Mouse (Mus musculus): ENCODE results near the gene Efcab2. TPM values are rescaled to one million over a fixed set of nuclear protein-coding genes. Genes with fewer than 3 reads are reported as not detected.

Efcab2 gene
- 12.4 and 13.3 TPM in 2 replicates for polyA plus RNA-seq (2015; fragmentation: Nextera tagmentation; extraction: Ambion mirVana)

GRCm38 (mm10) chr1:178405951-178406711 is at the start of gene Efcab2:
Gene Efcab2, plus strand, starts transcription at chr1:178406085.
- ATAC-seq, result peak; percentile 98
- peak within 1 kb of the TSS; percentile 70 for H3K4me2 ChIP-seq (ENCODE audit: low read length)
- under 1% methylated on average over 69 of the region's 70 CpGs for WGBS
- no peaks in the 10 kb centered on the region for H3K9me3 ChIP-seq (ENCODE audit: control insufficient read depth, low read length)
- H3K4me1 ChIP-seq (ENCODE audit: control insufficient read depth, insufficient read depth, low read depth, low read length), result no peaks in the 10 kb centered on the region
- H3K9ac ChIP-seq (ENCODE audit: low read depth, low read length), result peak within 1 kb of the TSS; percentile 93
- H3K4me3 ChIP-seq (ENCODE audit: low read length), result peak within 1 kb of the TSS; percentile 67
- peak within 1 kb of the TSS; percentile 100 for H3K27ac ChIP-seq (ENCODE audit: low read depth, low read length)
- H3K36me3 ChIP-seq (ENCODE audit: control insufficient read depth, insufficient read depth, low read length), result no peaks in the 10 kb centered on the region
- H3K27me3 ChIP-seq (replicated peaks; ENCODE audit: control insufficient read depth, insufficient read depth, low read length), result no peaks in the 10 kb centered on the region

GRCm38 (mm10) chr1:178357776-178358710 is 47.8 kb upstream of the Efcab2 start:
- no peak overlapping the region for H3K9ac ChIP-seq (ENCODE audit: low read depth, low read length)
- H3K4me3 ChIP-seq (ENCODE audit: low read length), result no peak overlapping the region
- no peaks in the 10 kb centered on the region for H3K4me1 ChIP-seq (ENCODE audit: control insufficient read depth, insufficient read depth, low read depth, low read length)
- WGBS, result 65% methylated on average over 12 of the region's 12 CpGs
- no peak overlapping the region for H3K4me2 ChIP-seq (ENCODE audit: low read length)
- no peak; the same call in 1 of the 2 replicates for ATAC-seq
- H3K9me3 ChIP-seq (ENCODE audit: control insufficient read depth, low read length), result no peaks in the 10 kb centered on the region
- H3K27ac ChIP-seq (ENCODE audit: low read depth, low read length), result no peak overlapping the region
- H3K36me3 ChIP-seq (ENCODE audit: control insufficient read depth, insufficient read depth, low read length), result no peaks in the 10 kb centered on the region
- H3K27me3 ChIP-seq (replicated peaks; ENCODE audit: control insufficient read depth, insufficient read depth, low read length), result no peaks in the 10 kb centered on the region

GRCm38 (mm10) chr1:178360264-178360663 is 45.6 kb upstream of the Efcab2 start:
- no peak overlapping the region for H3K27ac ChIP-seq (ENCODE audit: low read depth, low read length)
- no peak for ATAC-seq
- H3K27me3 ChIP-seq (replicated peaks; ENCODE audit: control insufficient read depth, insufficient read depth, low read length), result no peaks in the 10 kb centered on the region
- no peaks in the 10 kb centered on the region for H3K9me3 ChIP-seq (ENCODE audit: control insufficient read depth, low read length)
- H3K9ac ChIP-seq (ENCODE audit: low read depth, low read length), result no peak overlapping the region
- H3K36me3 ChIP-seq (ENCODE audit: control insufficient read depth, insufficient read depth, low read length), result no peaks in the 10 kb centered on the region
- 87% methylated on average over 11 of the region's 11 CpGs for WGBS
- H3K4me1 ChIP-seq (ENCODE audit: control insufficient read depth, insufficient read depth, low read depth, low read length), result no peaks in the 10 kb centered on the region
- no peak overlapping the region for H3K4me3 ChIP-seq (ENCODE audit: low read length)
- H3K4me2 ChIP-seq (ENCODE audit: low read length), result no peak overlapping the region

- no peak overlapping the region for H3K4me2 ChIP-seq (ENCODE audit: low read length)
- no peaks in the 10 kb centered on the region for H3K36me3 ChIP-seq (ENCODE audit: control insufficient read depth, insufficient read depth, low read length)
- H3K4me3 ChIP-seq (ENCODE audit: low read length), result no peak overlapping the region
- H3K9ac ChIP-seq (ENCODE audit: low read depth, low read length), result no peak overlapping the region
- H3K27me3 ChIP-seq (replicated peaks; ENCODE audit: control insufficient read depth, insufficient read depth, low read length), result no peaks in the 10 kb centered on the region
- H3K27ac ChIP-seq (ENCODE audit: low read depth, low read length), result no peak overlapping the region
- WGBS, result 56% methylated on average over 2 of the region's 2 CpGs
- H3K4me1 ChIP-seq (ENCODE audit: control insufficient read depth, insufficient read depth, low read depth, low read length), result no peaks in the 10 kb centered on the region
- no peaks in the 10 kb centered on the region for H3K9me3 ChIP-seq (ENCODE audit: control insufficient read depth, low read length)
- ATAC-seq, result no peak
Observed at GRCm38 (mm10) chr1:178360702-178361101, 45.2 kb upstream of the Efcab2 start.

GRCm38 (mm10) chr1:178365171-178365570 is 40.7 kb upstream of the Efcab2 start:
- Histone ChIP-seq H3K4me1 (ENCODE audit: control insufficient read depth, insufficient read depth, low read depth, low read length) (peaks cover 7% of the 10 kb centered on the region), H3K36me3 (ENCODE audit: control insufficient read depth, insufficient read depth, low read length) (no peaks in the 10 kb centered on the region), H3K9me3 (ENCODE audit: control insufficient read depth, low read length) (no peaks in the 10 kb centered on the region), H3K9ac (ENCODE audit: low read depth, low read length) (no peak overlapping the region), H3K4me2 (ENCODE audit: low read length) (no peak overlapping the region), H3K27me3 (replicated peaks; ENCODE audit: control insufficient read depth, insufficient read depth, low read length) (no peaks in the 10 kb centered on the region), H3K4me3 (ENCODE audit: low read length) (no peak overlapping the region), H3K27ac (ENCODE audit: low read depth, low read length) (no peak overlapping the region)
- no peak for ATAC-seq
- 91% methylated on average over 6 of the region's 6 CpGs for WGBS

GRCm38 (mm10) chr1:178368121-178368520 is 37.8 kb upstream of the Efcab2 start:
- ATAC-seq, result no peak
- Histone ChIP-seq H3K9me3 (ENCODE audit: control insufficient read depth, low read length) (no peaks in the 10 kb centered on the region), H3K27me3 (replicated peaks; ENCODE audit: control insufficient read depth, insufficient read depth, low read length) (no peaks in the 10 kb centered on the region), H3K9ac (ENCODE audit: low read depth, low read length) (no peak overlapping the region), H3K4me1 (ENCODE audit: control insufficient read depth, insufficient read depth, low read depth, low read length) (peaks cover 7% of the 10 kb centered on the region), H3K4me3 (ENCODE audit: low read length) (no peak overlapping the region), H3K36me3 (ENCODE audit: control insufficient read depth, insufficient read depth, low read length) (no peaks in the 10 kb centered on the region), H3K27ac (ENCODE audit: low read depth, low read length) (peak overlapping the region; percentile 73; the same call in 1 of the 2 replicates), H3K4me2 (ENCODE audit: low read length) (no peak overlapping the region)
- 79% methylated on average over 6 of the region's 6 CpGs for WGBS

GRCm38 (mm10) chr1:178368548-178369271 is 37.2 kb upstream of the Efcab2 start:
- Histone ChIP-seq H3K4me2 (ENCODE audit: low read length) (peak overlapping the region; percentile 74), H3K36me3 (ENCODE audit: control insufficient read depth, insufficient read depth, low read length) (no peaks in the 10 kb centered on the region), H3K4me3 (ENCODE audit: low read length) (peak overlapping the region; percentile 49), H3K27ac (ENCODE audit: low read depth, low read length) (peak overlapping the region; percentile 73), H3K9me3 (ENCODE audit: control insufficient read depth, low read length) (no peaks in the 10 kb centered on the region), H3K9ac (ENCODE audit: low read depth, low read length) (peak overlapping the region; percentile 65), H3K4me1 (ENCODE audit: control insufficient read depth, insufficient read depth, low read depth, low read length) (peaks cover 7% of the 10 kb centered on the region), H3K27me3 (replicated peaks; ENCODE audit: control insufficient read depth, insufficient read depth, low read length) (no peaks in the 10 kb centered on the region)
- peak; percentile 98 for ATAC-seq
- 3% methylated on average over 36 of the region's 36 CpGs for WGBS

- Histone ChIP-seq H3K27me3 (replicated peaks; ENCODE audit: control insufficient read depth, insufficient read depth, low read length) (no peaks in the 10 kb centered on the region), H3K27ac (ENCODE audit: low read depth, low read length) (peak overlapping the region; percentile 73), H3K4me2 (ENCODE audit: low read length) (peak overlapping the region; percentile 74), H3K4me3 (ENCODE audit: low read length) (peak overlapping the region; percentile 49), H3K4me1 (ENCODE audit: control insufficient read depth, insufficient read depth, low read depth, low read length) (peaks cover 7% of the 10 kb centered on the region), H3K9ac (ENCODE audit: low read depth, low read length) (peak overlapping the region; percentile 65), H3K9me3 (ENCODE audit: control insufficient read depth, low read length) (no peaks in the 10 kb centered on the region), H3K36me3 (ENCODE audit: control insufficient read depth, insufficient read depth, low read length) (no peaks in the 10 kb centered on the region)
- peak; percentile 81 for ATAC-seq
- WGBS, result 2% methylated on average over 11 of the region's 11 CpGs
Observed at GRCm38 (mm10) chr1:178369272-178369651, 36.6 kb upstream of the Efcab2 start.
